Mouse (Mus musculus): ENCODE measurements around the gene Actbl2.

The Actbl2 gene

DNA sequence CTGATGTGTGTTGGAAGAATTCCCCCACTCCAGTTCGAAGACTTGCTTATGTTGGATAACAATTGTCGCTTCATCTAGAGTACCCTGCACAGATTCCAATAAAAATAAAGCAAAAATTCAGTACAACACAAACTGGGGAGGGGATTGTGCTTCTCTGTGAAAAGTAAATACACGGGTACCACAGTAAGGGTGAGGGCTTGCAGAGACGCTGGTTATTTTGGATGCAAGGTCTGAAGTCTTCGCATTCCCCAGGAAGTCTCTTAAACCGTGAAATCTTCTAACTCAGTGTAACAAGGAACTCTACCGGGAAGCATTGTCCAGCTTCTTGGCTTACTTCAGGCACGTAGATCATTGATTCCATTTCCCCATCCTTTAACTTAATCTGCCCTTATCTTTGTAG, 17.1 kb downstream of the Actbl2 start:
- no peak for DNase-seq

GRCm38 (mm10) chr13:111286461-111287385, 31.9 kb downstream of the Actbl2 start:
- DNase-seq: peak; percentile 11

GRCm38 (mm10) chr13:111291161-111291957, 36.5 kb downstream of the Actbl2 start:
- DNase-seq: no peak

- DNase-seq: peak; percentile 5
Measured at GRCm38 (mm10) chr13:111291958-111292493, 37.2 kb downstream of the Actbl2 start.

GRCm38 (mm10) chr13:111293478-111293877, 38.7 kb downstream of the Actbl2 start:
- no peak for DNase-seq

GRCm38 (mm10) chr13:111294965-111295494, 40.2 kb downstream of the Actbl2 start:
- DNase-seq: no peak

- DNase-seq: no peak
Measured at GRCm38 (mm10) chr13:111296029-111296428, 41.2 kb downstream of the Actbl2 start.

DNA sequence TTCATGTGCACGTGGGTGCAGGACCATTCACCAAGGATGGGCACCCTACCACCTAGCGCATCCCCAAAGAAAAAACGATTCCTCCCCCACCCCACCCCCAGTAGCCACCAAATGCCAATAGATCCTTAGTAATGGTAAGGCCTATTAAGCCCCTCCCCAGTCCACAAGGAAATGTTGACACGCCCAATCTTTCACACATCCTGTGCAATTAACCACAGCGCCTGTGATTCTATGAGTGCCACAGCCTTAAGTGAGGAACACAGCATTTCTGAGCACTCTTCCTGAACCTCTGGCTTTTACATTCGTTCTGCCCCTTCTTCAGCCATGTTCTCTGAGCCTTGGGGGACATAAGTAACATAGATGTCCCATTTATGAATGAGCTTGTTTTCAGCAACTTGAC, 42.8 kb downstream of the Actbl2 start:
- DNase-seq: no peak

DNA sequence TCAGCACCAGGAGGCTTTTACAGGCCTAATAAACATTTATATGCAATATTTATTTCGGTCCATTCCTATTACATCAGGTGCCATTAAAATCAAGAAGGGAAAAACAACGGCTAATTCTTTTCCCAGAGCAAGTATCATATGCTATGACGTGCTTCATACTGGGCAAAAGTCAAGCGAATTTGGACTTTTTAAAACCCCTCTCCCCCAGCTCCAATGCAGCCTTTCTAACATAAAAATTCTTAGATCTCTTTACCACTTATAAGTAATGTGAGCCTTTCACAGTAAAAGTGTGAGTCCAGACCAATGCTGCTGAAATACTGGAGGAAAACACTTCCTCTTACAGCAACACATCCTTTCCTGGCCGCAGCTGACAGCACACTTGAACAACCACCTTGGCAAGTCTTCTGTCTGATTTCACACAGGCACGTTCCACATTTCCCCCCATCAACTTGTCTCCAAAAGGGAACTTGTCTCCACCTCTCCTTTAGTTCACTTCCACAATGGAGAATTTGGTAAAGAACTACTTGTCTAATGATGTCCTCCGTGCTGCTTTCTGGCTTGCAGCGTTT, 44.4 kb downstream of the Actbl2 start:
- DNase-seq: no peak

- DNase-seq: no peak
Measured at GRCm38 (mm10) chr13:111300846-111301245, 46.0 kb downstream of the Actbl2 start.

GRCm38 (mm10) chr13:111301431-111301830, 46.6 kb downstream of the Actbl2 start:
- DNase-seq: no peak

GRCm38 (mm10) chr13:111304194-111304593, 49.4 kb downstream of the Actbl2 start:
- DNase-seq: no peak

- no peak for DNase-seq
Measured at GRCm38 (mm10) chr13:111304736-111305135, 49.9 kb downstream of the Actbl2 start.
